Mouse (Mus musculus): ENCODE measurements at regions not wholly inside any gene's neighbourhood (a gene's known extent, or its start where the extent isn't known, plus 50 kb on each side); places are given as distances from the start of the nearest gene placed in this dataset.

- DNase-seq (ENCODE audit: low read depth) = no peak
Measured at GRCm38 (mm10) chr2:78804931-78805330, 63.0 kb upstream of the Ube2e3 start.

GRCm38 (mm10) chr2:78803543-78803942 lies 64.4 kb upstream of the Ube2e3 start:
- no peak for DNase-seq (ENCODE audit: low read depth)

- no peak for DNase-seq (ENCODE audit: low read depth)
Measured at GRCm38 (mm10) chr2:78795446-78795845, 72.5 kb upstream of the Ube2e3 start.

GRCm38 (mm10) chr2:78794734-78795133 lies 73.2 kb upstream of the Ube2e3 start:
- no peak for DNase-seq (ENCODE audit: low read depth)

- DNase-seq (ENCODE audit: low read depth) = no peak
Measured at GRCm38 (mm10) chr2:78789124-78789523, 78.8 kb upstream of the Ube2e3 start.

GRCm38 (mm10) chr2:78788222-78788621 lies 79.7 kb upstream of the Ube2e3 start:
- DNase-seq (ENCODE audit: low read depth) = no peak

- no peak for DNase-seq (ENCODE audit: low read depth)
Measured at GRCm38 (mm10) chr2:78779949-78780348, 88.0 kb upstream of the Ube2e3 start.

- no peak for DNase-seq (ENCODE audit: low read depth)
Measured at GRCm38 (mm10) chr2:78777589-78777988, 90.3 kb upstream of the Ube2e3 start.

GRCm38 (mm10) chr2:78754362-78754761 lies 113.6 kb upstream of the Ube2e3 start:
- no peak for DNase-seq (ENCODE audit: low read depth)

GRCm38 (mm10) chr2:78753918-78754317 lies 114.0 kb upstream of the Ube2e3 start:
- no peak for DNase-seq (ENCODE audit: low read depth)

- DNase-seq (ENCODE audit: low read depth) = no peak
Measured at GRCm38 (mm10) chr2:78730161-78730560, 137.8 kb upstream of the Ube2e3 start.

- DNase-seq (ENCODE audit: low read depth) = no peak
Measured at GRCm38 (mm10) chr2:78726060-78726459, 141.9 kb upstream of the Ube2e3 start.

- DNase-seq (ENCODE audit: low read depth) = no peak
Measured at GRCm38 (mm10) chr2:78724416-78724815, 143.5 kb upstream of the Ube2e3 start.

GRCm38 (mm10) chr2:78723423-78723822 lies 144.5 kb upstream of the Ube2e3 start:
- no peak for DNase-seq (ENCODE audit: low read depth)

- DNase-seq (ENCODE audit: low read depth) = no peak
Measured at GRCm38 (mm10) chr2:78722739-78723138, 145.2 kb upstream of the Ube2e3 start.

- DNase-seq (ENCODE audit: low read depth) = no peak
Measured at GRCm38 (mm10) chr2:78718550-78718949, 149.4 kb upstream of the Ube2e3 start.

GRCm38 (mm10) chr2:78716157-78716798 lies 151.6 kb upstream of the Ube2e3 start:
- DNase-seq (ENCODE audit: low read depth) = no peak

GRCm38 (mm10) chr2:78694851-78695250 lies 173.1 kb upstream of the Ube2e3 start:
- no peak for DNase-seq (ENCODE audit: low read depth)

GRCm38 (mm10) chr2:78656668-78657067 lies 211.3 kb upstream of the Ube2e3 start:
- no peak for DNase-seq (ENCODE audit: low read depth)

- no peak for DNase-seq (ENCODE audit: low read depth)
Measured at GRCm38 (mm10) chr2:78655156-78655855, 212.6 kb upstream of the Ube2e3 start.

GRCm38 (mm10) chr2:78651549-78651948 lies 216.4 kb upstream of the Ube2e3 start:
- DNase-seq (ENCODE audit: low read depth) = no peak

GRCm38 (mm10) chr2:78640361-78640760 lies 227.6 kb upstream of the Ube2e3 start:
- DNase-seq (ENCODE audit: low read depth) = no peak

- no peak for DNase-seq (ENCODE audit: low read depth)
Measured at GRCm38 (mm10) chr2:78625264-78625663, 242.7 kb upstream of the Ube2e3 start.

GRCm38 (mm10) chr2:78606388-78606787 lies 261.5 kb upstream of the Ube2e3 start:
- no peak for DNase-seq (ENCODE audit: low read depth)
